Mouse (Mus musculus): ENCODE data around the gene St6galnac3. TPM values are rescaled to one million over a fixed set of nuclear protein-coding genes. Genes with fewer than 3 reads are reported as not detected.

Gene St6galnac3
- polyA plus RNA-seq, 1 experiment from 2014 or later: 27.2 TPM

GRCm38 (mm10) chr3:153636804-153637153, 88.2 kb downstream of the St6galnac3 start:
- no peak for ATAC-seq (ENCODE audit: low read depth)
- 88% methylated on average over 7 of the region's 7 CpGs for WGBS
- 0 out of 2 replicates have a peak overlapping the region, but pooled peaks have one; percentile 3 for H3K27ac ChIP-seq (replicated peaks)

DNA sequence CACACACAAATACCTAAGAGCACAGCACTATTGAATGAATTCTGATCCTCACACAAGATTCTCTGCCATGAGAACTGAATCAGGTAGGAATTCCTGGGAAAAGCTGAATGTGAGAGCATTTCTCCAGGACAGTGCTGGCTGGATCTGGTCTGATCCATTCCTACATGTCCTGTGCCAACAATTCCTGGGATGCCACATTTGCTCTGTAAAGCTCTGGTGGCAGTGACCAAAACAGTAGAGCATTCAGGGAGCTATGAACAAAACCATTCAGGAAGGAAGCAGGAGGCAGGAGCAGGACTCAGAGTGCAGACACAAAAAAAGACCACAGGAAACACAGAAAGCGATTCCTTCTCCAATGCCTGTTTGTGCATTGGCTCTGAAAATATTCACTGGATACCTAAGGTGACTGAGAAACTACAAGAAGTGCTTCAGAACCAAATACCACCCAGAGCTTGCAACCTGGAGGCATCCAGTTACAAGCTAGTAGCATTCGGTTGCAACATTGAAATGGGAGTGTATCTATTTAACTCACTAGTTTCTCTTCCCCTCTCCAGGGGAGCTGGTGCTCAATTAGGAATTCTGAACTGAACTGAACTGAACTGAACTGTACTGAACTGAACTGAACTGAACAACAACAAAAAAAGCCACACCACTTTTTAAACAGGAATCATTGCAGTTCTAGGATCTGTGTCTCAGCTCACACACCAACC, 88.7 kb downstream of the St6galnac3 start:
- H3K27ac ChIP-seq (replicated peaks): 0 out of 2 replicates have a peak overlapping the region, but pooled peaks have one; percentile 3
- H3K27me3 ChIP-seq: no peaks in the 10 kb centered on the region
- 67% methylated on average over 2 of the region's 2 CpGs for WGBS
- H3K9ac ChIP-seq: no peak overlapping the region
- no peaks in the 10 kb centered on the region for H3K36me3 ChIP-seq
- no peak overlapping the region for H3K4me3 ChIP-seq
- no peaks in the 10 kb centered on the region for H3K9me3 ChIP-seq
- no peak for ATAC-seq (ENCODE audit: low read depth)
- peaks cover 11% of the 10 kb centered on the region; the same call in 1 of the 2 replicates for H3K4me1 ChIP-seq (replicated peaks)
- no peak overlapping the region for H3K4me2 ChIP-seq

More at GRCm38 (mm10) chr3:153636804-153637153, 88.2 kb downstream of the St6galnac3 start:
- no peaks in the 10 kb centered on the region for H3K27me3 ChIP-seq
- no peak overlapping the region for H3K4me3 ChIP-seq
- H3K36me3 ChIP-seq: no peaks in the 10 kb centered on the region
- H3K9me3 ChIP-seq: no peaks in the 10 kb centered on the region
- peaks cover 13% of the 10 kb centered on the region for H3K4me1 ChIP-seq (replicated peaks)
- H3K4me2 ChIP-seq: no peak overlapping the region
- H3K9ac ChIP-seq: no peak overlapping the region

- Histone ChIP-seq H3K36me3 (no peaks in the 10 kb centered on the region), H3K27ac (replicated peaks) (no peak overlapping the region), H3K4me1 (replicated peaks) (peaks cover 21% of the 10 kb centered on the region), H3K9me3 (no peaks in the 10 kb centered on the region), H3K9ac (no peak overlapping the region), H3K27me3 (no peaks in the 10 kb centered on the region), H3K4me2 (no peak overlapping the region), H3K4me3 (no peak overlapping the region)
- ATAC-seq (ENCODE audit: low read depth): no peak
- WGBS: 79% methylated on average over 10 of the region's 10 CpGs
Measured at GRCm38 (mm10) chr3:153631988-153632672, 92.8 kb downstream of the St6galnac3 start.

DNA sequence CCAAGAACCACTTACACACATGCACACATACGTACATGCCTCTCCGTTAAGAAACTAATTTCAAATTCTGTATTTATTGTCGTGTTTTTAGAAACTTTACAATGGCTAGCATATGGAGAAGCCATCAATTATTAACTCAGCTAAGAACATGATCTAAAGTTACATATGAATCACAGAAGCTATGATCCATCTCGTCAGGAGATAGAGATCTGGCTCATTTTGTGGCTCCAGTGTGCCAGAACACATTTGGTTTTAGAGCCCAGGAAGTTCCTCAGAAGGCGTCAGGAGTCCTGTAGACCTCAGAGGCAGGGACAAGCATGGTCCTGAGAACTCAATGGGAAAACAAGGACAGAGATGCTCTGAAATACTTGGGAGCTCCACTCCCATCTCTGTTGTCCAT, 98.7 kb downstream of the St6galnac3 start:
- Histone ChIP-seq H3K27ac (replicated peaks) (no peak overlapping the region), H3K4me1 (replicated peaks) (peaks cover 10% of the 10 kb centered on the region; the same call in 1 of the 2 replicates), H3K27me3 (no peaks in the 10 kb centered on the region), H3K9me3 (no peaks in the 10 kb centered on the region), H3K36me3 (no peaks in the 10 kb centered on the region), H3K9ac (no peak overlapping the region), H3K4me3 (no peak overlapping the region), H3K4me2 (no peak overlapping the region)
- 81% methylated on average over 5 of the region's 5 CpGs for WGBS
- ATAC-seq (ENCODE audit: low read depth): no peak

DNA sequence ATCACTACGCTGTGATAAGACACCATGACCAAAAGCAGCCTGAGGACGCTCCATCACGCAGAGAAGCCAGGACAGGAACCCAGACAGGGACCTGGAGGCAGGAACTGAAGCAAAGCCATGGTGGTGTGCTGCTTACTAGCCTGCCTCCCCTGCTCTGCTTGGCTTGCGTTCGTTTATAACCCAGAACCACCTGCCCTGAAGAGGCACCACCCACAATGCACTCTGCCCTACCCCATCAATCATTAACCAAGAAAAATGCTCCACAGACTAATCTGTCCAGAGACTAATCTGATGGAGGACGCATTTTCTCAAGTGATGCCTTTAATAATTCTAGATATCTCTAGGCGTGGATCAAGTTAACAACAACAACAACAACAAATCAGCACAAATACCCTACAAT, 106.0 kb downstream of the St6galnac3 start:
- H3K4me2 ChIP-seq: no peak overlapping the region

GRCm38 (mm10) chr3:153616849-153617248, 108.1 kb downstream of the St6galnac3 start:
- Histone ChIP-seq H3K9ac (no peak overlapping the region), H3K4me1 (replicated peaks) (peaks cover 14% of the 10 kb centered on the region), H3K4me2 (no peak overlapping the region), H3K27me3 (no peaks in the 10 kb centered on the region), H3K9me3 (no peaks in the 10 kb centered on the region), H3K36me3 (no peaks in the 10 kb centered on the region), H3K27ac (replicated peaks) (no peak overlapping the region), H3K4me3 (no peak overlapping the region)
- WGBS: 55% methylated on average over 8 of the region's 8 CpGs
- ATAC-seq (ENCODE audit: low read depth): no peak

More for the DNA sequence above, 106.0 kb downstream of the St6galnac3 start:
- 91% methylated on average over 7 of the region's 7 CpGs for WGBS
- Histone ChIP-seq H3K36me3 (no peaks in the 10 kb centered on the region), H3K27me3 (no peaks in the 10 kb centered on the region), H3K9me3 (no peaks in the 10 kb centered on the region), H3K4me3 (no peak overlapping the region), H3K4me1 (replicated peaks) (peaks cover 14% of the 10 kb centered on the region), H3K9ac (no peak overlapping the region), H3K27ac (replicated peaks) (no peak overlapping the region)
- ATAC-seq (ENCODE audit: low read depth): no peak

GRCm38 (mm10) chr3:153610239-153610638, 114.7 kb downstream of the St6galnac3 start:
- H3K9me3 ChIP-seq: no peaks in the 10 kb centered on the region
- H3K4me2 ChIP-seq: no peak overlapping the region
- peaks cover 22% of the 10 kb centered on the region for H3K4me1 ChIP-seq (replicated peaks)
- no peak for ATAC-seq (ENCODE audit: low read depth)
- no peaks in the 10 kb centered on the region for H3K27me3 ChIP-seq
- H3K4me3 ChIP-seq: no peak overlapping the region
- H3K9ac ChIP-seq: no peak overlapping the region
- WGBS: 84% methylated on average over 13 of the region's 13 CpGs
- H3K27ac ChIP-seq (replicated peaks): no peak overlapping the region
- no peaks in the 10 kb centered on the region for H3K36me3 ChIP-seq

- no peak for ATAC-seq (ENCODE audit: low read depth)
- Histone ChIP-seq H3K36me3 (no peaks in the 10 kb centered on the region), H3K9ac (no peak overlapping the region), H3K27ac (replicated peaks) (peak overlapping the region; percentile 87), H3K4me2 (peak overlapping the region; percentile 48; the same call in 1 of the 2 replicates), H3K27me3 (no peaks in the 10 kb centered on the region), H3K4me3 (no peak overlapping the region), H3K9me3 (no peaks in the 10 kb centered on the region), H3K4me1 (replicated peaks) (peaks cover 33% of the 10 kb centered on the region)
- 35% methylated on average over 3 of the region's 3 CpGs for WGBS
Measured at GRCm38 (mm10) chr3:153606331-153606730, 118.6 kb downstream of the St6galnac3 start.

GRCm38 (mm10) chr3:153605767-153606098, 119.2 kb downstream of the St6galnac3 start:
- Histone ChIP-seq H3K4me1 (replicated peaks) (peaks cover 32% of the 10 kb centered on the region), H3K36me3 (no peaks in the 10 kb centered on the region), H3K4me3 (0 out of 2 replicates have a peak overlapping the region, but pooled peaks have one; percentile 9), H3K9ac (0 out of 2 replicates have a peak overlapping the region, but pooled peaks have one; percentile 49), H3K27me3 (no peaks in the 10 kb centered on the region), H3K9me3 (no peaks in the 10 kb centered on the region), H3K4me2 (peak overlapping the region; percentile 48), H3K27ac (replicated peaks) (peak overlapping the region; percentile 87)
- WGBS: 15% methylated on average over 11 of the region's 11 CpGs
- ATAC-seq (ENCODE audit: low read depth): peak; percentile 59; the same call in 1 of the 2 replicates

DNA sequence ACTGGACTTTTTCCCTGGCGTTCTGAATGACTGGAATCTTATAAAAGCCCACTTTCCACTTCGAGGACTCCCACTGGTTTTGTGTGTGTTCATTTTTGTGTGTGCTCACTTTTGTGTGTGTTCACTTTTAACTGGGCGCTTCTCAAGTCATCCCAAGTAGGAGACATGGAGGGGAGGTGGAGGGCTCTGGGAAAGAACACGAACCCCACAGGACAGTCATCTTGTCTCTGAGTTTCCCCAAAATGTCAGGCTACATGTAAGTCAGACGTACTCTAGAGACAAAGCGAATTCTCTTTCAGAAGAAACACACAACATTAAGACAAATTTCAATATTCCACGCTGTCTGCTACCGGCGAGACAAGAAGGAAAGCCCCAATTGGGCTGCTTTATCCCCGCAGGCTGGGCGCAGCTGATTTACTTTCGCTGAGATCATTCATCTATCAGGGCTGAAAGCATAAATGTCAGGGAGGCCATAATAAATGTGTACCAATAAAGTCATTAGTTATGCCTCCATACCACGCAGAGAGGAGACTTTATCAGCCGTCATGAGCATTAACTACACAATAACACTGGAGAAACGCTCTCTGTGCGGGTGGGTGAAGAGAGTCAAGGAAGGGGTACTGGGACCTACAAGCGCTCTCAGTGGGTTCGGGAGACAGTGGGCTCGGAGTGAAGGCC, 119.7 kb downstream of the St6galnac3 start:
- WGBS: 15% methylated on average over 19 of the region's 19 CpGs

DNA sequence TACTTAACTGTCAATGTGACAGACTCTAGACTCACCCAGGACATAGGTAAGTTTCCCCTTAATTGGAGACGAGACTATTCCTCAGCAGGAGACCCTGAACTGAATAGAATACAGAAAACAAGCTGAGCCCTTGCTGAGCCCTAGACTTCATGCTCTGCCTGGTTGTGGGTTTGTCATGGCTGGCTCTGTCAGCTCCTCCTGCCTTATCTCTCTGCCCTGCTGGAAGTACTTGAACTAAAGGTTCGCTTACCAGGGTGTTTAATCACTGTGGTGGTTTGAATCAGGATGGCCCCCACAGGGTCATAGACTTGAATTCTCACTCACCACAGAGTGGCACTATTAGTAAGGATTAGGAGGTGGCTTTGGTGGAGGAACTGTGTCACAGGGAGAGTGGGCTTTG, 125.8 kb downstream of the St6galnac3 start:
- Histone ChIP-seq H3K27me3 (no peaks in the 10 kb centered on the region), H3K4me1 (replicated peaks) (peaks cover 5% of the 10 kb centered on the region; the same call in 1 of the 2 replicates), H3K9me3 (no peaks in the 10 kb centered on the region), H3K27ac (replicated peaks) (no peak overlapping the region), H3K4me3 (no peak overlapping the region), H3K9ac (no peak overlapping the region), H3K36me3 (no peaks in the 10 kb centered on the region), H3K4me2 (no peak overlapping the region)
- no peak for ATAC-seq (ENCODE audit: low read depth)
- WGBS: 72% methylated on average over 2 of the region's 2 CpGs

More for the DNA sequence above, 119.7 kb downstream of the St6galnac3 start:
- Histone ChIP-seq H3K4me1 (replicated peaks) (peaks cover 28% of the 10 kb centered on the region), H3K9me3 (no peaks in the 10 kb centered on the region), H3K27me3 (no peaks in the 10 kb centered on the region), H3K36me3 (no peaks in the 10 kb centered on the region), H3K4me3 (0 out of 2 replicates have a peak overlapping the region, but pooled peaks have one; percentile 9), H3K9ac (0 out of 2 replicates have a peak overlapping the region, but pooled peaks have one; percentile 49), H3K27ac (replicated peaks) (peak overlapping the region; percentile 87), H3K4me2 (peak overlapping the region; percentile 48)
- peak; percentile 82 for ATAC-seq (ENCODE audit: low read depth)

GRCm38 (mm10) chr3:153598631-153599030, 126.3 kb downstream of the St6galnac3 start:
- Histone ChIP-seq H3K9ac (no peak overlapping the region), H3K9me3 (no peaks in the 10 kb centered on the region), H3K36me3 (no peaks in the 10 kb centered on the region), H3K27me3 (no peaks in the 10 kb centered on the region), H3K4me2 (no peak overlapping the region), H3K4me3 (no peak overlapping the region), H3K27ac (replicated peaks) (no peak overlapping the region), H3K4me1 (replicated peaks) (peaks cover 9% of the 10 kb centered on the region; the same call in 1 of the 2 replicates)
- WGBS: 88% methylated on average over 6 of the region's 6 CpGs
- ATAC-seq (ENCODE audit: low read depth): no peak

Measured in neural tube, embryonic 13.5 days (tissue).